Mouse (Mus musculus) CD4-positive, CD25-positive, alpha-beta regulatory T cell, adult 2 months (primary cell): ENCODE results near the gene Polr3gl.
A peak's percentile ranks its signal among the peaks of the same experiment; 100 is the strongest.

Source experiments
- DNase-seq: peaks from one replicate; pipeline ENCODE4 v3.0.0-alpha.2; 2012; ENCODE audit warnings: low read depth, low spot score

Polr3gl gene

GRCm38 (mm10) chr3:96573611-96574511 lies 20.1 kb downstream of the Polr3gl start:
- no peak for DNase-seq

DNA sequence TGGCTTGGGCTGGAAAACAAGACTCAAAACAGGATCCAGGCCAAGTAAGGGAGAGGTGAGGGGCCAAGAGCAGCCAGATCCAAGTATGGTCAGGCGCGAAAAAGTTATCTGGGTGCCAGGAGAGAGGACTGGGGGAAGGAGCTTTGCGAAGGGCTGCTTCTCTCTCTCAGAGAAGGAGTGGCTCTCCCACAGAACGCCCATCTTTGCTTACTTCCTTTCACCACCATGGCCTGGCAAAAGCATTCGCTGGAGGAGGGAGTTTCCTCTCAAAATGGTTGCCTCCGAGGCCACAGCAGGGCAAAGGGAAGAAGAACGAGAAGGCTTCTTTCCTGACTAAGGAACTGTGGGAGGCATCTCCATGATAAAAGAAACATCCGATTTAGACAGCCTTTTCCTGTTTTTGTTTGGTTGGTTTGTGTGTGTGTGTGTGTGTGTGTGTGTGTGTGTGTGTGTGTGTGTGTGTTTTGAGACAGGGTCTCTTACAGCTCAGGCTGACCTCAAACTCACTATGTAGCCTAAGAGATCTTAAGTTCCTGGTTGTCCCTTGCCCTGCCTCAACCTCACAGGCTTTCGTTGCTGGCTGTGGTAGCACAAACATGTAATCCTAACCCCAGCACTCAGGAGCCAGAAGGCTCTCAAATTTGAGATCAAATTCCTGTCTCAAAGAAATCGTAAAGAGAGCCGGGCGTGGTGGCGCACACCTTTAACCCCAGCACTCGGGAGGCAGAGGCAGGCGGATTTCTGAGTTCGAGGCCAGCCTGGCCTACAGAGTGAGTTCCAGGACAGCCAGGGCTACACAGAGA lies 21.9 kb downstream of the Polr3gl start:
- peak; percentile 31 for DNase-seq

DNA sequence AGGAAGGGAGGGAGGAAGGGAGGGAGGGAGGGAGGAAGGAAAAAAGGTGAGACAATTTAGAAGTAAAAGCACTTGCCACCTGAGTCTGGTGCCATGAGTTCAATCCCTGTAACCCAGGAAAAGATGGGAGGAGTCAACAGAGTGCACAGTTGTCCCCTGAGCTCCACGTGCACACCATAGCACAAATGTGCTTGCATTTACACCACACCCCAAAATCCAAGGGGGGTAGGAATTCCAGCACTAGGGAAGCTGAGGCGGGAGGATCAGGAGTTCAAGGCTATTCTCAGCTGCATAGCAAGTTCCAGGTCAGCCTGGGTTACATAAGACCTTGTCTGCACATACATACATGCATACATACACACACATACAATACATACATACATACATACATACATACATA lies 22.6 kb downstream of the Polr3gl start:
- DNase-seq = no peak

- DNase-seq = peak; percentile 50
Measured at GRCm38 (mm10) chr3:96570643-96571042, 23.3 kb downstream of the Polr3gl start.

- no peak for DNase-seq
Measured at GRCm38 (mm10) chr3:96569966-96570605, 23.9 kb downstream of the Polr3gl start.

- DNase-seq = no peak
Measured at GRCm38 (mm10) chr3:96569506-96569905, 24.5 kb downstream of the Polr3gl start.

DNA sequence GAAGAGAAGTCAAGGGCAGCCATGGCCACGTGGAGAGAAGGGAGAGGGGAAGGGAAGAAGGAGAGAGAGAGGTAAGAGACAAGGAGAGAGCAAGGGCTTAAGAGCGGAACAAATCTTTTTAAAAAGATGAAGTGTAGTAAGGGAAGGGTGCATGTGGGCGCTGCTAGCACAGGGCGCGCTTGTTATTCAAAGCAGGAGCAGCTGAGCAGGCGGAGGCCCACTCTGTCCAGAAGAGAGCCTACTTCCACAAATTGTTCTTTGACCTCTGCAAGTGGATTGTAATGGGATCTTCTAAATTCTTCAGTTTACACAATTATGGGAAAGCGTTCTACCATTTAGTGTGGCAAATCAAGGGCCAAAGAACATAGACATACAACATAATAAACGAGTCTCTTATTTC lies 25.4 kb downstream of the Polr3gl start:
- no peak for DNase-seq

- peak; percentile 54 for DNase-seq
Measured at GRCm38 (mm10) chr3:96566661-96567450, 27.1 kb downstream of the Polr3gl start.

GRCm38 (mm10) chr3:96565105-96565504 lies 28.9 kb downstream of the Polr3gl start:
- no peak for DNase-seq

DNA sequence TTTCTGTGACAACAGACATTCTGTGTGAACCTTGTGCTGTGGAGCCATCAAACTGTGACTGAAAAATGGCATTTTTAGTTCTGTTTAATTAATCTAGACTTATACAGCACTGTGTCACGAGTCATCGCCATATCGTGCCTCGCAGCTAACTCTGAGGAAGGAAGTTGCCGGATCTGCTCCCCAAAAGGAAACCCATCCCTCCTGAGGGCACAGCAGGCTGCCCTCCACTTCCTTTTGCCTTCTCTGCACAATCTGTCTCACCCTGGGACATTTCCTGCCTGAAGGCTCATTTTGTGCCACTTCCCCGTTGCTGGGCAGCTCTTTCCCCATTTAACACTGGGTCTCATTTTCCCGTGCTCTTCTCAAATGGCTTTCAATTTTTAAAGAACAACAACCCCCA lies 29.3 kb downstream of the Polr3gl start:
- DNase-seq = peak; percentile 73

- no peak for DNase-seq
Measured at GRCm38 (mm10) chr3:96563911-96564632, 29.9 kb downstream of the Polr3gl start.

DNA sequence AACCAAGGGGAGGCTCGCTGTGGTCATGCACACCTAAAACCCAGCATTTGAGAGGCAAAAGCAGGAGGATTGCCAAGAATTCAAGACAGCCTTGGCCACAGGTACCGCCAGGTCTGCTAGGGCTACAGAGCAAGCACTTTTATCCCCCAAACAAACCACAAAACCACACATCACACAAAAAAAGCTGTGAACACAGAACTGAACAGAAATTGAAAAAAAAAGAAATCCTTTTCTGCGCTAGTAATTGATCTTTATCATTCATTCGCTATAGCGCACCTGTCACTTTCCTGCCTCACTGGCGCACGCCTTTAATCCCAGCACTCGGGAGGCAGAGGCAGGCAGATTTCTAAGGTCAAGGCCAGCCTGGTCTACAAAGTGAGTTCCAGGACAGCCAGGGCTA lies 30.7 kb downstream of the Polr3gl start:
- peak; percentile 64 for DNase-seq

DNA sequence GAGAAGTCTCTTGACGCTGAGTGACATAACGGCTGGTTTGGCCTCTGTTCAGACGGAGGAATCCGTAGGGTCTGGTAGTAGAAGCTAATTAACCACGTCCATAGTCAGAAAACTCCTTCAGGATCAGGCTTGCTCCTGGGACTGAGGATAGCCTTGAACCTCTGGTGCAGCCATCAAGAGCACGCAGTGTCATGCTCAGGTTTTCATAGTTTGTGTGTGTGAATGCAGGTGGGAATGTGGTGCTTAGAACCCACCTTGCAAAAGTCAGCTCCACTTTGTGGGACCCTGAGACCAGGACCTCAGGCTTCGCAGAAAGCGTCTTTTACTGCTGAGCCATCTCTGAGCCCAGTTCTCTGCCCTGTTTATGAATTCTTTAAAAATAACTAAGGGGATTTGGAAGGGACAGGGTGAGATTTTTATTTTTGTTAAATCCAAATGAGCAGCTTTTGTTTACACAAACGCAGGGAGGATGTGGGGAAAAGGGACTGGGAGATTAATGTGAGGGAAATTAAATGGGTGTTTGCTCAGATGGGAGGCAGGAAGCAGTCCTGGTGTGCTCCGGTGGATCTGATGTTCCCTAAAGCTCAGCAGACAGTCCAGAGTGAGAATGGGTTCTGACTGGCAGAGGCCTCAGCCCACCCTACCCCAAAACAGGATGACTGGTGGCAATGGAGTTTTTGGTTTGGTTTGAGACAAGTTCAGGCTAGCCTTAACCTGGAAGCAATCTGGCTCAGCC lies 31.9 kb downstream of the Polr3gl start:
- peak; percentile 31 for DNase-seq

- DNase-seq = peak; percentile 23
Measured at GRCm38 (mm10) chr3:96560881-96561668, 32.9 kb downstream of the Polr3gl start.

- peak; percentile 46 for DNase-seq
Measured at GRCm38 (mm10) chr3:96559911-96560850, 33.8 kb downstream of the Polr3gl start.

GRCm38 (mm10) chr3:96559398-96559910 lies 34.5 kb downstream of the Polr3gl start:
- DNase-seq = peak; percentile 40

GRCm38 (mm10) chr3:96558668-96559196 lies 35.2 kb downstream of the Polr3gl start:
- peak; percentile 45 for DNase-seq
